Mouse (Mus musculus) midbrain, embryonic 14.5 days (tissue): ENCODE data around the gene Irf9. TPM values are rescaled to one million over a fixed set of nuclear protein-coding genes. Genes with fewer than 3 reads are reported as not detected.

Source experiments
- ATAC-seq: fragments of 200-750 bp; cut with Nextera tagmentation; 2 replicates; pipeline ENCODE4 v1.8.0; 2017; ENCODE audit warnings: moderate number of reproducible peaks, moderate library complexity; ENCODE audit not compliant: low FRiP score, low TSS enrichment
- DNase-seq: peaks from one replicate; pipeline ENCODE4 v3.0.0-alpha.2; 2015
- H3K27ac ChIP-seq: fragments of 300-500 bp; sonication (generic); replicated peaks from 2 replicates; pipeline ENCODE4 v1.5.1; 2014; ENCODE audit warnings: mild to moderate bottlenecking, low read depth, low read length, moderate library complexity
- H3K27me3 ChIP-seq: fragments of 300-500 bp; sonication (generic); 2 replicates; pipeline ENCODE4 v1.6.1; 2014; ENCODE audit warnings: low read length, control low read depth, mixed read lengths; ENCODE audit not compliant: control insufficient read depth, insufficient read depth
- H3K36me3 ChIP-seq: fragments of 300-500 bp; sonication (generic); 2 replicates; pipeline ENCODE4 v1.6.1; 2014; ENCODE audit warnings: low read length, control low read depth; ENCODE audit not compliant: control insufficient read depth, insufficient read depth
- H3K4me1 ChIP-seq: fragments of 300-500 bp; sonication (generic); 2 replicates; pipeline ENCODE4 v1.6.1; 2014; ENCODE audit warnings: mild to moderate bottlenecking, antibody characterized with exemption, low read length, control low read depth; ENCODE audit not compliant: control insufficient read depth, insufficient read depth
- H3K4me2 ChIP-seq: fragments of 300-500 bp; sonication (generic); 2 replicates; pipeline ENCODE4 v1.6.1; 2014; ENCODE audit warnings: mild to moderate bottlenecking, low read length, moderate library complexity
- H3K4me3 ChIP-seq: fragments of 300-500 bp; sonication (generic); replicated peaks from 2 replicates; pipeline ENCODE4 v1.5.1; 2014; ENCODE audit warnings: low read depth, low read length
- H3K9ac ChIP-seq: fragments of 300-500 bp; sonication (generic); replicated peaks from 2 replicates; pipeline ENCODE4 v1.6.1; 2014; ENCODE audit warnings: mild to moderate bottlenecking, low read length, moderate library complexity
- H3K9me3 ChIP-seq: fragments of 300-500 bp; sonication (generic); 2 replicates; pipeline ENCODE4 v1.6.1; 2016; ENCODE audit warnings: low read length, control low read depth, mixed read lengths; ENCODE audit not compliant: control insufficient read depth
- WGBS: fragments of 180-500 bp; shearing (Covaris S2); extraction: QIAGEN DNeasy Blood & Tissue Kit; methylation state at CpG from one replicate; pipeline ENCODE4 v1.1.7; 2014; 5-methylcytosine and 5-hydroxymethylcytosine counted together
- polyA plus RNA-seq: library from polyadenylated mRNA; unstranded; fragments of >200 nt; fragmentation: Nextera tagmentation; extraction: Ambion mirVana; gene quantifications from 2 replicates; pipeline ENCODE4 v1.2.1, GENCODE M21; 2014

Gene Irf9
- polyA plus RNA-seq, 1 experiment from 2014 or later: 11.5 TPM

DNA sequence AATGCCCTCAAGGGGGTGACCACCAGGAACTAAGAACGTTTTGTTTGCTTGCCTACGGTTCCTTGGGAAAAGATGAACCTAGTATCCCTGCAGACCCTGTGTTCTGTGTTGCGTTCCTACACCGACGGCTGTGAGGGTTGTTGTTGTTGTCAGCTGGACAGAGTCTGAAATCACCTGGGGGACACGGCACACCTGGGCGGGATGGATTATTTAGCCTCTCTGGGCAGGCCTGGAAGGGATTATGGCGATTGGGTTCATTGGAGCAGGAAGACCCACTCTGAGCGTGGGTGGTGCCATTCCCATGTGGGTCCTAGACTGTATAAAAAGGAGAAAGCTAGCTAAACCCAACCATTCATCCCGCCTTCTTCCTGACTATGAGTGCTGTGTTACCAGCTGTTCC lies 41.5 kb upstream of the Irf9 start:
- H3K27me3 ChIP-seq: no peaks in the 10 kb centered on the region
- 85% methylated on average over 10 of the region's 10 CpGs for WGBS
- H3K4me3 ChIP-seq: no peak overlapping the region
- H3K27ac ChIP-seq: no peak overlapping the region
- H3K9me3 ChIP-seq: no peaks in the 10 kb centered on the region
- peaks cover 36% of the 10 kb centered on the region for H3K36me3 ChIP-seq
- H3K4me2 ChIP-seq: 0 out of 2 replicates have a peak overlapping the region, but pooled peaks have one; percentile 89
- H3K4me1 ChIP-seq: peaks cover 11% of the 10 kb centered on the region
- H3K9ac ChIP-seq: no peak overlapping the region
- no peak for DNase-seq
- ATAC-seq: no peak

DNA sequence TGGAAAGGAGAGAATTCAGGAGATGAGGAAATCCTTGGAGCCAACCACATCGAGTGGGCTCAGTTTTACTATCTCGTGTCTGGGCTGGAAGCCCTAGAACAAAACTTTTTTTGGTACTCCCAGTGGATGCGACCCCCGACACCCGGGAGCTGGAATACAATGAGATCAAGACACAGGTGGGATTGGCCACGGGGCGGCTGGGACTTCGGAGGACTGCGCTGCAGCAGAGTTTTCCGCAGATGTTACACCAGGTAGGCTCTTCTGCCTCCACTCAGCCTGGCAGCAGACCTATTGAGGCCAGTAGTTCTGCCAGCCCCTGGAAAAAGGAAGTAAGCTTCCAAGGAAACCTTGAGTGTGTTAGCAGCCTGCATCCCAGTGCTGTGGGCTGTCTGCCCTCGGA lies 40.1 kb upstream of the Irf9 start:
- Histone ChIP-seq H3K36me3 (peaks cover 49% of the 10 kb centered on the region), H3K27ac (no peak overlapping the region), H3K9ac (no peak overlapping the region), H3K4me3 (no peak overlapping the region), H3K4me1 (peaks cover 11% of the 10 kb centered on the region), H3K9me3 (no peaks in the 10 kb centered on the region), H3K4me2 (no peak overlapping the region), H3K27me3 (no peaks in the 10 kb centered on the region)
- ATAC-seq: no peak
- WGBS: 93% methylated on average over 11 of the region's 11 CpGs
- no peak for DNase-seq

DNA sequence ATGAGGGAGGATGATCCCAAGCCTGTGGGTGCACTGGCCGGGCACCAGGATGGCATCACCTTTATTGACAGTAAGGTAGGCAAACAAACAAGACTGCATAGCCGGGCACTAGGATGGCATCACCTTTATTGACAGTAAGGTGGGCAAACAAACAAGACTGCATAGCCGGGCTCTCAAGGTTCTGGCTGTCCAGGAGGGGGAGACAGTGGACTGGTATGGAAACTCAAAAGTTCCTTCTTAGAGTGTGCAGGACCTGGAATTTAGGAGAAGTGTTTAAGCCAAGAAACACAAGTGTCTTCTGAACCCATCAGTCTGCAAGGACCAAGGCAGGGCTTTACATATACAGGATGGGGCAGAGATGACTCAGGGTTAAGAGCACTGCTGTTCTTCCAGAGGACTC lies 37.6 kb upstream of the Irf9 start:
- DNase-seq: no peak
- no peak overlapping the region for H3K4me3 ChIP-seq
- H3K36me3 ChIP-seq: peaks cover 74% of the 10 kb centered on the region
- no peak for ATAC-seq
- H3K4me2 ChIP-seq: no peak overlapping the region
- peaks cover 8% of the 10 kb centered on the region for H3K4me1 ChIP-seq
- no peaks in the 10 kb centered on the region for H3K27me3 ChIP-seq
- 88% methylated on average over 3 of the region's 3 CpGs for WGBS
- H3K9ac ChIP-seq: no peak overlapping the region
- H3K27ac ChIP-seq: no peak overlapping the region
- no peaks in the 10 kb centered on the region for H3K9me3 ChIP-seq

DNA sequence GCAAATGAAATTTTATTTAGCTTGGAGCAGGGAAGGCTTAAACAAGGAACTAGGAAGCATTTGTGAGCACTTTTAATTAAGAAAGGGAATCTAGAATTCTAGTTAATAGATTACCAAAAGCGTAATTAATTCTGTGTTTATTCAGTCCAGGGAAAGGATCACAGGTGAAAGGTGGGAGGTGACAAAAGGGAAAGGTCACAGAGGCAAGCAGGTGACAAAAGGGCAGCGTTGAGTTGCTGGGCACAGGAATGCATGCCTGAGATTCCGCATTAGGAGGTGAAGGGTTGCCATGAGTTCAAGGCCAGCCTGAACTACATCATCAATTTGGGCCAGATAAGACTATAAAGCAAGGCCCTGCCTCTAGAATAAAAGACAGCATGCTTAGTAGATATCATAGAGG lies 35.9 kb upstream of the Irf9 start:
- no peak overlapping the region for H3K4me2 ChIP-seq
- H3K4me1 ChIP-seq: no peaks in the 10 kb centered on the region
- DNase-seq (no peak), ATAC-seq (no peak)
- no peak overlapping the region for H3K9ac ChIP-seq
- H3K27me3 ChIP-seq: no peaks in the 10 kb centered on the region
- no peaks in the 10 kb centered on the region for H3K9me3 ChIP-seq
- 89% methylated on average over 3 of the region's 3 CpGs for WGBS
- peaks cover 74% of the 10 kb centered on the region for H3K36me3 ChIP-seq
- no peak overlapping the region for H3K27ac ChIP-seq
- H3K4me3 ChIP-seq: no peak overlapping the region

DNA sequence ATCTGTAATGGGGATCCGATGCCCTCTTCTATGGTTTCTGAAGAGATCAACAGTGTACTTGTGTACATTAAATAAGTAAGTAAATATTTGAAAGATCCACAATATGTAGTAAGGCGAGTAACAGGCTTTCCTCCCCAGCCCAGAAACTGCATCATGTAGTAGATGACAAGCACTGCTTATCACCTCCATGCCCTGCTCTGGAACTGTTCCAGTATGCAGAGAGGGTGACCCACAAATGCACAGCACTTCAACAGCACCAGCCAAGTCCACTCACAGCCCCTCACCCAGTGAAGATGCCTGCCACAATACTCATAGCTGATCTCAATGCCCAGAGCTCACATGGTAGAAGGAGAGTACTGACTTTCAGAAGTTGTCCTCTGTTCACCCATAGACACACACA lies 32.8 kb upstream of the Irf9 start:
- H3K4me2 ChIP-seq: no peak overlapping the region
- no peak overlapping the region for H3K27ac ChIP-seq
- no peaks in the 10 kb centered on the region for H3K4me1 ChIP-seq
- no peaks in the 10 kb centered on the region for H3K27me3 ChIP-seq
- no peaks in the 10 kb centered on the region for H3K9me3 ChIP-seq
- WGBS: 91% methylated on average over 2 of the region's 2 CpGs
- no peak overlapping the region for H3K9ac ChIP-seq
- DNase-seq (no peak), ATAC-seq (no peak)
- no peak overlapping the region for H3K4me3 ChIP-seq
- peaks cover 50% of the 10 kb centered on the region for H3K36me3 ChIP-seq

DNA sequence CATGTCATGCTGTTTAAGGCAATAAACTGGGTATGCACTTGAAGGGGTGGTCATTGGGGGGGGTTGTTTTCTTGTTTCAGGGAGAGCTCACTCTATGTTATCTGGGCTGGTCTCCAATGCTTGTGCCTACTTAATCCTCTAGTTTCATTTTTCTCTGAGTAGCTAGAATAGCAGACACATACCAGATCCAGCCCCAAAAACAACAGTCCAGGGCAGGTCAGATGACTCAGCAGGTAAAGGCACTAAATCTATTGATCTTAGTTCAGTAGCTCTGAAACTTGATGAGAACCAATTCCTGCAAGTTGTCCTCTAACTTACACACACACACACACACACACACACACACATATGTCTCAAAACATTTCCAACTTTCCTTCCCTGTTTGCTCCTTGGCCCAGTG lies 31.6 kb upstream of the Irf9 start:
- Histone ChIP-seq H3K4me3 (no peak overlapping the region), H3K4me2 (no peak overlapping the region), H3K36me3 (peaks cover 39% of the 10 kb centered on the region), H3K9ac (no peak overlapping the region), H3K27me3 (no peaks in the 10 kb centered on the region), H3K9me3 (no peaks in the 10 kb centered on the region), H3K4me1 (no peaks in the 10 kb centered on the region), H3K27ac (no peak overlapping the region)
- no peak for DNase-seq
- no peak for ATAC-seq

DNA sequence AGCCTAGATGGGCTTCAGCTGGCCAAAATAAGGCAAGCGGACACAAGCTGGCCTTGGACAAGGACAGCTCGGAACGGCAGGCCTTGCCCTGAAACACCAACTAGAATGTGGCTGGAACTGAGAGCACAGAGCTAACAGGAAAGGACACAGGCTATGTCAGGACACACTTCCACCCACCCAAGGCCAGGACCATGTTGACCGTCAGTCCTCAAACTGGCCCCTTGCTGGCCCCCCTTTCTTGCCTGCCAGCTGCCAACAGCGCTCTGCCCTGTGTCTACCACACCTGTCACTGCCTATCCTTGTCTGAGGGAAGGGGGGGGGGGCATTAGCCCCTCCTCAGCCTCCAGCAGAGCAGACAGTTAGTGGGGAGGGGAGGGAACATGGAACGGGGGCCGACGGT lies 28.1 kb upstream of the Irf9 start, which contains the start of gene Fitm1:
Gene Fitm1 (plus strand): TSS at position 316 of the 400 bp plus-strand sequence.
- no peak within 1 kb of the TSS for H3K4me2 ChIP-seq
- H3K4me1 ChIP-seq: peaks cover 13% of the 10 kb centered on the region
- no peak within 1 kb of the TSS for H3K9ac ChIP-seq
- ATAC-seq (no peak), DNase-seq (no peak)
- H3K4me3 ChIP-seq: no peak within 1 kb of the TSS
- peaks cover 11% of the 10 kb centered on the region for H3K36me3 ChIP-seq
- WGBS: 80% methylated on average over 8 of the region's 8 CpGs
- no peaks in the 10 kb centered on the region for H3K27me3 ChIP-seq
- no peaks in the 10 kb centered on the region for H3K9me3 ChIP-seq
- H3K27ac ChIP-seq: no peak within 1 kb of the TSS

DNA sequence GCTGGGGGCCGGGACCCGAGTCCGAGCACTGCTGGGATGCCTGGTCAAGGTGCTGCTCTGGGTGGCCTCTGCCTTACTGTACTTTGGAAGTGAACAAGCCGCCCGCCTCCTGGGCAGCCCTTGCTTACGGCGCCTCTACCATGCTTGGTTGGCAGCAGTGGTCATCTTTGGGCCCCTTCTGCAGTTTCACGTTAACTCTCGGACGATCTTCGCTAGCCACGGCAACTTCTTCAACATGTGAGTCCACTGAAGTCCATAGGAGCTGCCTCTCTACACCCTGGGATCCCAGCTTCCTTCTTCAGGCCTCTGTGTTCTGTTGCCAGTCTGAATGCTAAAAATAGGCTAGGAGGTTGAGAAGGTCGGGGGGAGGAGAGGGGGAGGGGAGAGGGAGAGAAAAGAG lies 27.7 kb upstream of the Irf9 start:
- no peak overlapping the region for H3K9ac ChIP-seq
- H3K4me1 ChIP-seq: peaks cover 13% of the 10 kb centered on the region
- peaks cover 11% of the 10 kb centered on the region for H3K36me3 ChIP-seq
- no peaks in the 10 kb centered on the region for H3K27me3 ChIP-seq
- H3K4me2 ChIP-seq: no peak overlapping the region
- H3K27ac ChIP-seq: no peak overlapping the region
- no peak for DNase-seq
- H3K4me3 ChIP-seq: no peak overlapping the region
- ATAC-seq: no peak
- no peaks in the 10 kb centered on the region for H3K9me3 ChIP-seq
- 80% methylated on average over 13 of the region's 13 CpGs for WGBS

DNA sequence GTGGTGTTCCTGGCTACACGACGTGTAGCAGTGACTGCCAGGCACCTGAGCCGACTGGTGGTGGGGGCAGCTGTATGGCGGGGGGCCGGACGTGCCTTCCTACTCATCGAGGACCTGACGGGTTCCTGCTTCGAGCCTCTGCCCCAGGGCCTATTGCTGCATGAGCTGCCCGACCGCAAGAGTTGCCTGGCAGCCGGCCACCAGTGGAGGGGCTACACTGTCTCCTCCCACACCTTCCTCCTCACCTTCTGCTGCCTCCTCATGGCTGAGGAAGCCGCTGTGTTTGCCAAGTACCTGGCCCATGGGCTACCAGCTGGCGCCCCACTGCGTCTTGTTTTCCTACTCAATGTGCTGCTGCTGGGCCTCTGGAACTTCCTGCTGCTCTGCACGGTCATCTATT lies 27.0 kb upstream of the Irf9 start:
- H3K27ac ChIP-seq: no peak overlapping the region
- no peaks in the 10 kb centered on the region for H3K27me3 ChIP-seq
- no peak for ATAC-seq
- H3K9ac ChIP-seq: no peak overlapping the region
- peaks cover 13% of the 10 kb centered on the region for H3K4me1 ChIP-seq
- H3K4me3 ChIP-seq: no peak overlapping the region
- no peaks in the 10 kb centered on the region for H3K9me3 ChIP-seq
- WGBS: 79% methylated on average over 16 of the region's 16 CpGs
- H3K4me2 ChIP-seq: no peak overlapping the region
- peaks cover 17% of the 10 kb centered on the region for H3K36me3 ChIP-seq
- no peak for DNase-seq
